Mouse (Mus musculus) heart, postnatal 36 days (tissue): ENCODE measurements at regions not wholly inside any gene's neighbourhood (a gene's known extent, or its start where the extent isn't known, plus 50 kb on each side); places are given as distances from the start of the nearest gene placed in this dataset.

Source experiments
- DNase-seq, 2 experiments: peaks; one replicate each; pipeline ENCODE4 v3.0.0; 2021 to 2022
- intact Hi-C: fragments of 180-260 bp; cut with DNase I; formaldehyde crosslinking; loops from one replicate; pipeline ENCODE4 v1.15.1; 2025

GRCm38 (mm10) chr6:100479455-100479854, 191.5 kb downstream of the Shq1 start:
- intact Hi-C loops, result no loop called here
- DNase-seq, result no peak

GRCm38 (mm10) chr6:100476550-100477366, 189.5 kb upstream of the Rybp start:
- intact Hi-C loops, result no loop called here
- DNase-seq, result no peak

- DNase-seq, result no peak
- intact Hi-C loops, result no loop called here
Measured at GRCm38 (mm10) chr6:100475341-100475955, 188.2 kb upstream of the Rybp start.

GRCm38 (mm10) chr6:100474326-100474725, 187.0 kb upstream of the Rybp start:
- no peak for DNase-seq
- intact Hi-C loops, result no loop called here

GRCm38 (mm10) chr6:100470071-100470470, 182.8 kb upstream of the Rybp start:
- intact Hi-C loops, result no loop called here
- DNase-seq, result no peak

- no peak for DNase-seq
- intact Hi-C loops, result no loop called here
Measured at GRCm38 (mm10) chr6:100462757-100463156, 175.5 kb upstream of the Rybp start.

GRCm38 (mm10) chr6:100453401-100453800, 166.1 kb upstream of the Rybp start:
- intact Hi-C loops, result no loop called here
- no peak for DNase-seq

- intact Hi-C loops, result no loop called here
- no peak for DNase-seq
Measured at GRCm38 (mm10) chr6:100452097-100453002, 165.1 kb upstream of the Rybp start.

GRCm38 (mm10) chr6:100450108-100450507, 162.8 kb upstream of the Rybp start:
- no peak for DNase-seq
- intact Hi-C loops, result no loop called here

GRCm38 (mm10) chr6:100449087-100449486, 161.8 kb upstream of the Rybp start:
- intact Hi-C loops, result no loop called here

GRCm38 (mm10) chr6:100447211-100447610, 159.9 kb upstream of the Rybp start:
- no peak for DNase-seq
- intact Hi-C loops, result no loop called here

More at GRCm38 (mm10) chr6:100449087-100449486, 161.8 kb upstream of the Rybp start:
- DNase-seq, result no peak

- intact Hi-C loops, result no loop called here
- no peak for DNase-seq
Measured at GRCm38 (mm10) chr6:100446804-100447203, 159.5 kb upstream of the Rybp start.

- intact Hi-C loops, result no loop called here
- DNase-seq, result no peak
Measured at GRCm38 (mm10) chr6:100439071-100439737, 151.9 kb upstream of the Rybp start.

GRCm38 (mm10) chr6:100438511-100438991, 151.3 kb upstream of the Rybp start:
- intact Hi-C loops, result no loop called here
- DNase-seq, result no peak

GRCm38 (mm10) chr6:100437980-100438379, 150.7 kb upstream of the Rybp start:
- intact Hi-C loops, result no loop called here
- DNase-seq, result no peak

- intact Hi-C loops, result no loop called here
Measured at GRCm38 (mm10) chr6:100436507-100436906, 149.2 kb upstream of the Rybp start.

GRCm38 (mm10) chr6:100435222-100435621, 147.9 kb upstream of the Rybp start:
- intact Hi-C loops, result no loop called here

More at GRCm38 (mm10) chr6:100436507-100436906, 149.2 kb upstream of the Rybp start:
- DNase-seq, result no peak

GRCm38 (mm10) chr6:100433534-100433867, 146.2 kb upstream of the Rybp start:
- DNase-seq, result no peak
- intact Hi-C loops, result no loop called here

More at GRCm38 (mm10) chr6:100435222-100435621, 147.9 kb upstream of the Rybp start:
- DNase-seq, result no peak

- no peak for DNase-seq
- intact Hi-C loops, result no loop called here
Measured at GRCm38 (mm10) chr6:100432688-100433533, 145.6 kb upstream of the Rybp start.

GRCm38 (mm10) chr6:100430286-100430685, 143.0 kb upstream of the Rybp start:
- intact Hi-C loops, result no loop called here
- no peak for DNase-seq
